Mouse (Mus musculus) embryo, embryonic 9.5 days (tissue): ENCODE measurements around the gene Tatdn3.

Source experiments
- DNase-seq: peaks from one replicate; pipeline ENCODE4 v3.0.0-alpha.2; 2017; ENCODE audit errors: extremely low spot score

Tatdn3 gene

GRCm38 (mm10) chr1:191062781-191063485 is at the start of gene Tatdn3, which contains the start of gene Nsl1:
TSS of gene Tatdn3 (minus strand) at chr1:191062932.
TSS of gene Nsl1 (plus strand) at chr1:191063012.
- DNase-seq: peak; percentile 93

- no peak for DNase-seq
Observed at GRCm38 (mm10) chr1:191111146-191111545, 48.4 kb upstream of the Tatdn3 start.

DNA sequence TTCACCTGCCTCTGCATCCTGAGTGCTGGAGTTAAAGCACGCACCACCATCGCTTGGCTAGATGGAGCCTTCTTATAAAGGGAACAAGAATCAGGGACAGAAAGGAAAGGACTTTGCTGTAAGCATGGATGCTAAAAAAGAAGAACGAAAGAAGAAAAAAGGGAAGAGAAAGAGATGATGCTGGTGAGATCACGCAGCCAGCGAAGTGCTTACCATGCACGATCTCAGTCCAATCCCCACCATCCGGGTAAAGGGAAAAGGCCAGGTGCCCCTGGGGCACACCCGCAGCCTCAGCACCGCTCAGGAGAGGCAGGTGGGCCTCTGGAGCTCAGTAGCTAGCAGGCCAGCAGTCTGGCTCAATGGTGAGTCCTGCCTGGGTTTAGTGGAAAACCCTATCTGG is 47.2 kb upstream of the Tatdn3 start:
- no peak for DNase-seq

GRCm38 (mm10) chr1:191107306-191107705 is 44.6 kb upstream of the Tatdn3 start:
- DNase-seq: no peak

DNA sequence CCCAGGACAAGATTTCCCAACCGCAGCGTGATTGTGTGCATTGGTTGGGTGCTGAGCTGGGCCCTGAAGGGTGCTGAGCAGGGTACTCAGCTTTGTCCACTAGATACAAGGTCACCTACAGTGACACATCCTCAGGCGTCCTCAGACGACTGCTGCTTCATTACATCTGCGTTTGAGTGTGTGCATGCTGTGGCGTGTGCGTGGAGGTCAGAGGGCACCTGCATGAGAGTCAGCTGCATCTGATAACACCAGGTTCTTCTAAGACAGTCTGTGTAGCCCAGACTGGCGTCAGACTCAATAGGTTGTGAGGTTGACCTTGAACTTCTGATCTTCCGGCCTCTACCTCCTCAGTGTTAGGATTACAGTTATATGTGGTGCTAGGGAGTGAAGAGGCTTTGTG is 42.5 kb upstream of the Tatdn3 start:
- DNase-seq: no peak

- DNase-seq: no peak
Observed at GRCm38 (mm10) chr1:191102730-191103370, 40.1 kb upstream of the Tatdn3 start.

DNA sequence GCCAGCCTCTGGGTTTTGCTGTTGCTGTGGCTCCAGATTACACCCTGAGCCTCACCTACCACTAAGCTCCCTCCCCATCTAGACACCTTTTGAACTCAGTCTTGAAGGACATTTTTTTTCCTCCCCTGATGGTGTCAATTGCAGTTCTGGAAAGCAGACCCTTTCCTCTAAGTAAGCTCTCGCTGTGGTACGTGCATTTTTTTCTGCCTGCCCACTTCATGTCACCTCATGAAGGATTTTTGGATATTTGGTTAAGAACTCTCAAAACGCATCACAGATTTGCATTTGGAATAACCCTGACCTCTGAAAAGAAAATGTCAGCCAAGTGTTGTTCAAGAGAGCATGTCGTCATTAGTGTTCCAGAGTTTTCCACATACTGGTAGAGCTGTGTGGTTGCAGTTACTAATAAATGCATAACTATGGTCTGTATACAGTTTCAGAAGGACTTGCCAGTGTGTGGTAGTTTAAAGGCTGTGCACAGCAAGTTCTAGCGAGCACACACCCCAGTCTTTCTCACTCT is 37.1 kb upstream of the Tatdn3 start:
- no peak for DNase-seq

- DNase-seq: no peak
Observed at GRCm38 (mm10) chr1:191099114-191099513, 36.4 kb upstream of the Tatdn3 start.

GRCm38 (mm10) chr1:191097802-191098747 is 35.3 kb upstream of the Tatdn3 start, which contains the start of gene Batf3:
TSS of gene Batf3 (plus strand) at chr1:191097847.
- peak; percentile 54 for DNase-seq

DNA sequence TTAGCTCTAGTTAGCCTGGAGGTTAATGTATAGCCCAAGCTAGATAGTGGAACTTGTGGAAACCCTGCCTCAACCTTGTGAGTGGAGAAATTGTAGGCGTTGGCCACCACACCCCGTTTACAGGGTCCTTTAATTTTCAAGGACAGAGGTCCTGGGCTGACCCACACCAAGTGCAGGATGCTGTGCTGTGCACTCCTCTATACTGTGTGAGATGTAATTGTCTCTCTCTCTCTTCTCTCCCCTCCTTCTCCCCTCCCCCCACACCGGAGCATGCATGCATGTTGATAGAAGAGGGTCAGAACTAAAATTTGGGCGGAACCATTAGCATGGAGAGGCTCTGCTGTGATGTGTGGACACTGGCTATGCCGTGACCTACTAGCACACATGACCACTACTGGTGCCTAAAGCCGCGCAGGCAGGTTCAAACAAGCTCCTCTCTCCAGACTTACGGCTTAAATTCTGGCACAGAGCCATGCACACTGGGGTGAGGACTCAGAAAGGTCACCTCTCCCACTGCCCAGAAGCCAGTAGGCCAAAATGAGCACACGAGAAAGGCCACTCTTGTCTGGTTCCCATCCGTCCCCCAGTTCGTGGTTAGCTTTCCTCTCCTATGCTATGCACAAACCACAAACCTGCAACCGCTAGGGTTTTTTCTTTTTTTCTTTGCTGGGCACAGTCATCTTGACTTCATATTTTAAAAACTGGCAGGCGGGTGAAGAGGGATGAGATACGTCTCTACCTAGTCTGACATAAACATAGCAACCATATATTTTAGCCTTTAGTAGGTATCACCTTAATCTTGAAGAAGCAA is 34.3 kb upstream of the Tatdn3 start:
- DNase-seq: no peak

- no peak for DNase-seq
Observed at GRCm38 (mm10) chr1:191095019-191095418, 32.3 kb upstream of the Tatdn3 start.

GRCm38 (mm10) chr1:191093578-191093977 is 30.8 kb upstream of the Tatdn3 start:
- DNase-seq: no peak

DNA sequence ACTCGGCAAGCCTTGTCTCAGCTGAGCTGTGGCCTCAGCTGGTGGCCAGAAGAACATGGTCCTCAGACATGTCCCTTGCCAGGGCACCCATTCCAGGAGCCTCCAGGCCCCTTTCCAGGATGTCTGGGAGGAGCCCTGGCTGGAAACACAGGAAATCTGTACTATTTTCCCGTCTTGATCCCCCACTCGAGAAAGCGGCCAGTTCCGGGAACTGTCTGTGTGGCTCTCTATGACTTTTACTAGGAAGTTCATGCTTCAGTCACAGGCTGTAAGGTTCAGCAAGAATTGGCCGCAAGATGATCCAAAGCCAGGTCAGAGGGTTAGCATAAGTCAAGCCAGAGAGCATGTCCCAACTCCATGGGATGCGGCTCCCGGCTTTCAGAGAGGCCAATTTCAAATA is 29.3 kb upstream of the Tatdn3 start:
- no peak for DNase-seq

- no peak for DNase-seq
Observed at GRCm38 (mm10) chr1:191089355-191089754, 26.6 kb upstream of the Tatdn3 start.

- no peak for DNase-seq
Observed at GRCm38 (mm10) chr1:191087955-191088354, 25.2 kb upstream of the Tatdn3 start.

DNA sequence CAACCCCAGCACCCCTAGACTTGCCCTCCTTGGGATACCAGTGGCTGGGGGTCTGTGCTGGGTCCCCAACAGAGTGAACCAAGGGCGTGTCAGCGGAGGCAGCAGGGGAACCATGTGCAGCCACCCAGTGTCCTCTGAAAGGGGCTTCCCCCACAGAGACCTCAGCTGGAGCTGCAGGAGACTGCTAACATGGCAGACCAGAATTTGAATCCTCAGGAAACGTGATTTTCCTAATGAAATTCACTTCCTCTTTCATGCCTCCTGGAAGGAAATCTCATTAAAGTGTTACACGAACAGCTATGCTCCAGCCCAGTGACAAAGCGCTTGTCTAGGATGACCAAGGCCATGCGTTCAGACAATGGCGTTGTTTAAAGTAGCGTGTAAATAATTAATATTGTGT is 24.2 kb upstream of the Tatdn3 start:
- DNase-seq: no peak

DNA sequence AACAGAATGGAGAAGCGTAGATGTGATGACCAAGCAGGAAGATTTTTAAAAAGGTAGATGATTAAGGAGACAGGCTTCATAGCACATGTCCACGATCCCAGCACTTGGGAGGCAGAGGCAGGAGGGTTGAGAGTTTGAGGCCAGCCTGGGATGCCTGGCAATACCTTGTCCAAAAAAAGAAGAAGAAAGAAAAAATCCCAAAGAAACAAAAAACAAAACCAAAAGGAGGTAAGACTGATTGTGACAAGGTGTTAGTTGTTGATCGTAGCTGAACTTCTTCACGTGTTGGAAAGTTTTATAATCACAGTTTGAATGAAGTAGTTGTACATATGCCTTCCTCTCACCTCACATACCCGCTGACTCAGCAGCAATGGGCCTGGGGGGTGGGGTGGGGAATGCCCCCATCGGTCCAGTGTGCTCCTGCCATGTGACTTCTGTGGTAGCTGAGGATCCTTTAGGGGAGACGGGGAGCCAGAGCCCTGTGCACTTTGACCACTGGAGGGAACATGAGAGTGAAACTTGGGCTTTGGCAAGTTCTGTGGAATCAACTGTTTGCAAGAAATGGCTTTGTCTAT is 23.7 kb upstream of the Tatdn3 start:
- DNase-seq: no peak

DNA sequence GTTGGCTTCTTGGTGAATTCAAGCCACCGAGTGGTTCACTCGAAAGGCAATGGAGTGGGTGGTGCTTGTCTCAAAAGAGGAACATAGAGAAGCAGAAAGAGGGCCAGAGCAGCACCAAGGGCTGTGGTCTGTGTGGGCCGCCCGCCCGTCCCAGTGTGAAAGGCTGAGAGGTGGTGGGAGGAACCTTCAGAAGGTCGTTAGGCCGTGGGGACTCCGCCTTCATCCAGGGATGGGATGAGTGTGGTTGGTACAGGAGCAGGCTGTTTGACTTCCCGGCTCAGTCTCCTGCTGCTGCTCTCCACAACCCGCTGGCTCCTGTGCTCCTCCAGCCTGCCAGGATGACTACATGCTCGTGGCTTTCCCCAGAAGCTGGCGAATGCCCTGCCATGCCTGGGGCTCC is 22.9 kb upstream of the Tatdn3 start:
- no peak for DNase-seq

- peak; percentile 56 for DNase-seq
Observed at GRCm38 (mm10) chr1:191084951-191085559, 22.3 kb upstream of the Tatdn3 start.

GRCm38 (mm10) chr1:191083230-191083629 is 20.5 kb upstream of the Tatdn3 start:
- no peak for DNase-seq
